Mouse (Mus musculus) embryo, embryonic 9.5 days (tissue): Measurements from ENCODE around the gene Mcm2.

ENCODE experiments used
- DNase-seq: peaks from one replicate; pipeline ENCODE4 v3.0.0-alpha.2; 2017; ENCODE audit errors: extremely low spot score

Gene Mcm2

DNA sequence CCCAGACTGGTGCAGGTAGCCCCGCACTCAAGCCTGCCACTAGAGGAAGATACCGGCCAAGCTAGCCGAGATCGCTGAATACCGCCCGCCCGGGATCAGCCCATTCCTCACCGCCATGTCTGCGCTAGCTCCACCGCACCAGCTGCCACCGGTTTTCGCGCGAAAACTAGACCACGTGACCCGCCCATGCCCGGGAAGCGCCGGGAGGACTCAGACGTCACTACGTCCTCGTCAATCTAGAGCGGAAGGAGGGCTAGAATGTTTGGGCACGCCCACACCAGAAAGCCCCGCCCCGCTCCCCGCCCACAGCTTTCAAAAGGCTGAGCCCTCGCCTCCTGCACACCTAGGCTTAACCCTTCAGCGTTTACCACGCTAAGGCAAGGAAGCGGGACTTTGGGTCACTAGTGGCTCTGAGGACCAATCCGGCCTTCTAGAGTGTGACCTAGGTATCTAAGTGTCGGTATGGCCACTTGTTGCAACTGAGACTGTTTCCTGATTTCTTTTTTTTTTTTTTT, at the start of gene Mcm2:
Gene Mcm2 (minus strand): TSS at position 247 of the 515 bp plus-strand sequence.
- peak; percentile 98 for DNase-seq

DNA sequence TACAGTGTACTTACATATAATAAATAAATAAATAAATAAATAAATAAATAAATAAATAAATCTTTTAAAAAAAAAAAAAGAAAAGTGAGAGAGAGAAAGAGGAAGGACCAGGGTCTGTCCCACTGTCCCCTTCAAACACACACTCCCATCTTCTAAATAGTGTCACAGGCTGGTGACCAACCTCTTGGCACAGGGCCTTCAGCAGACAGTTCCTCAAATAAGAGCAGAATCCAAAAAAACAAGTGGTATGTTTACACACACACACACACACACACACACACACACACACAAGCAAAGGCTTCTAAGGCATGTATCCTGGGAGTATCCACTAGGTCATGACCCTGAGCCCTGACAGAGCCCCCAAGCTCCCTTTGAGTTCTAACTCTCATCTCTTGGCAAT, 49.2 kb upstream of the Mcm2 start:
- no peak for DNase-seq

- DNase-seq: no peak
These were observed 47.9 kb upstream of the Mcm2 start for GRCm38 (mm10) chr6:88946442-88946841.

- no peak for DNase-seq
These were observed 45.1 kb upstream of the Mcm2 start for GRCm38 (mm10) chr6:88943666-88944065.

DNA sequence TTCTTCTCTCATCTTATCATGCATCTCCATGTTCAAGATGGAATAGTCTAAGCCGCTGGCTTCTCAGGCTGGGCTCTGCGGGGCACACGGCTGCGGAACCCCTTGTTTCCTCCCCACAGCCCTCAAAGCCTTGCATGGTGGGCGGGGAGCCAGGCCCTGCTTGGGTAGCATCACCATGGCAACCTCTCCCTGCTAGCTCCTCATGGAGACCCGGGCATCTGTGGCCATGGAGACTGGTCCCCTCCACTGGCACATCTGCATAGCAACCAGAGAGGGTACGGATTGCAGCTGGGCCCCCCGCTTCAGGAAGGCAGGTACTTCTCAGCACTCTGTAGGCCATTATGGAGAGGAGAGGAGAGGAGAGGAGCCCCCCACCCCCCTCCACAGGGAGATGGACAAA, 44.0 kb upstream of the Mcm2 start:
- DNase-seq: peak; percentile 61

- no peak for DNase-seq
These were observed 43.0 kb upstream of the Mcm2 start for GRCm38 (mm10) chr6:88941628-88942027.

DNA sequence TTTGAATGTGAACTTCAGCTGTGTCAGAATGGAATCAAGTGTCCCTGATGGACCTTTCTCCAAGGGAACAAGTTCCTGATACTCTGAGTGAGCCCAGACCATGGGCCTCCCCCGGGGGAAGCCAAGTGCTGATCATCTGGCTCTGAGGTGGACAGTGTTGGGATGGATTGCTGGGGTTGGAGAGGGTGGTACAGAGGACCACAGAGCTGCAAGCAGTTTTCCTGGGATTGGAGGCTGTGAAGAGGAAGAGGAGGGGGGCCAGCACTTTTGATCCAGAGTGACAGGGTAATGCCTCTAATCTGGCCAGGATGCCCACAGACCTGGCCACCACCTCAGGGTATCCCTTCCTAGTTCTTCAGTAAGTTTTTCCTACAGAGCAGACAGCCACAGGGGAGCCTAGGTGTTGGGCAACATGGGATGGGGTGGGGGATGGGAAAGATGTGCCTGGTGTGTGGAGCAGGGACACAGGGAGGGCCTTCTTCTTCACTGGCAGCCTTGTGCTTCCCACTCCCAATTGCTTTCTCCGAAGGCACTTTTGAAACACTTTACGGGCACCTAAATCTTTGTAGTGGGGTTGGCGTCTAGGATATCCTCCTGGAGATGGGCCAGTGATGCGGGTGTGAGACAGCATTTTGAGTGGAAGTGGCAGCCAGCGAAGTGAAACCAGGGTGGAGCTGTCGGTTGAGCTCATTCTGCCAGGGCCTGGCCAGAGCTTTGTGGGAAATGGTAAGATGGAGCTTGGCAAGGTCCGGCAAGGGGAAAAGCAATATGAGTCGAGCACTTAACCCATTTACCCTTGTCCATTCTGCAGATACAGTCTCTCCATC, 41.7 kb upstream of the Mcm2 start:
- DNase-seq: no peak

DNA sequence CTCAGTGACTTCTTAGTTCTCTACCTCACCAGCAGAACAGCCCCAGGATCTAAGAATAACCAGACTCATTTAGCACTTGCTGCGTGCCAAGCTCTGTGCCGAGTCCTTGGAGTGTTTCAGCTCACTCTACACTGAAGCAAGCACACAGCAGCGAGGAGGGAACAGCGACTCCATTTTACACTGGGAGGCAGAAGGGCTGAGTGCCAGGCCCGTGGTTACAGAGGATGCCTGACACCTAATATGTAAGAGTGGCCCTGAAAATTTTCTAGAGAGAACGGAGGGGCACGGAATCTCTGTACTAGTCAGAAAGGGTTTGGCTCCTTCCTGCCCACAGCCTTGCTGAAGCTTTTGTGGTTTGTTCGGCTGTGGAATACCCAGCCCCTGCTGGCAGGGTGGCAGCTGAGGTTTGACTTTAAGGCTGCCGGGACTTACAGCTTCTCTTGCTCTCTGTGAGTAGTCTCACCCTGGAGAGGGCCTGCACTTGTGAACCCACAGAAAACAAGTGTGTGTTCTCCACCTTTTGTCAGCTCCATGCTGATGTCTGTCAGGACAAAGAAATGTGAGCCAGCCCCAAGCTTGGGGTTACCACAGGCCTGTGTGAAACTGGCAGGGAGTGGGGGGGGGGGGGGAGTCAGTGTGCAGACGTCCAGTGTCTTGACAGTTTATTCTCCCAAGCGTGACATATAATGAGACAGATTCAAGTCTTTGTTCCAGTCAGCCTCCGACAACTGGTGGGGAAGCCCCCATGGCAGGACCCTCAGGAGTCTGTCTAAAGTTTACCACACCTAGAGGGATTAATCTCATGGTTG, 40.9 kb upstream of the Mcm2 start:
- DNase-seq: no peak

GRCm38 (mm10) chr6:88938664-88939055, 40.1 kb upstream of the Mcm2 start:
- no peak for DNase-seq

- peak; percentile 58 for DNase-seq
These were observed 39.5 kb upstream of the Mcm2 start for GRCm38 (mm10) chr6:88937971-88938663.

DNA sequence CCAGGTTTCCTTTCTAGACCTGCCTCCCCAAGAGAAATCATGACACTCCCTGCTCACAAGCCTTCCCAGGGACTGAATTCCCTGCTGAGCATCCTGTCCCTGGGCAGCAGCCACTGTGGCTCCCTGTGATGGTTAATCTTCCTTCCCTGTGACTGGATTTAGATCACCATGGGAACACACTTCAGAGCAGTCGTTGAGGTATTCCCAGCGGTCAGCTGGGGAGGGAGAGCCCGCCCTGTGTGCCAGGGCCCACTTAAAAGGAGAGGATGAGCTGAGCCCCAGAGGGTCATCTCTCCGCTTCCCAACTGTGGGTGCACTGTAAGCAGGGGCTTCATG, 38.6 kb upstream of the Mcm2 start:
- DNase-seq: no peak

DNA sequence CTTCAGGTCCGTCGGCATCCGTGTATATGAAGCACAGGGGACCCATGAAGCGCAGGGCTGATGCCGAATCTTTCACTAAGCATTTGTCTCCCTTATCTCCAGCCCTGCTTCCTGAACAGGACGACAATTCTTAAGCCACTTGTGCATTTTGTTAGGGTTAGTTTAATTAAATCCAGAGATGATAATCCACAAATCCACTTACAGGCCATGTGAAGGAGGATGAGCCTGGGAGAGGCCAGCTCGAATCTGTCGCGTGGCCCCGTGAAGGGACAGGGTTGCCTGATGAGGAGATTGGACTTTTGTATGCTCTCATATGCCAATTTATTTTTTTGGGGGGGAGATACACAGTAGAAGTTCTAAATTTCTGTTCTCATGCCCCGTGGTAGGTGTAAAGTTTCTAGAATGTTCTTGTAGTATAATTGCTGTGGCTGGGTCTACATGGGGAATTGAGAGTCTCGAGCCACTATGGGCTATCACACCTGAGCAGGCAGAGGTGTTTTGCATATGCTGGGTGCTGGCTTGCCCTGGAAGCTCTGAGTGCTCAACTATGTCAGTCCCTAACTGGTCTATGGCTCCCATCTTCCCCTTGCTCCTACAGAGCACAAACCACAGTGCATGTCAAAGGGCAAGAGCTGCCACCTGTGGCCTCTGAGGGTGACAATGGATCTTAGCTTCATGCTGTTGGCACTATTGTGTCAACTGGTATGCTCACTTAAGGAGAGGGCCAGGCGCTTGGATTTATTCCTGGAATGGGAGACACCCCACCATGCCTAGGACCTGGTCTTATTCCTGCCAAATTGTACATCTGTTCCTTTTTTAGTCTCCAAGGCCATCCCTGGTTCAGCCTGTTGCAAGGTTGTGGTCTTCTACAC, 38.0 kb upstream of the Mcm2 start:
- DNase-seq: no peak

GRCm38 (mm10) chr6:88935735-88936276, 37.2 kb upstream of the Mcm2 start:
- DNase-seq: peak; percentile 58

DNA sequence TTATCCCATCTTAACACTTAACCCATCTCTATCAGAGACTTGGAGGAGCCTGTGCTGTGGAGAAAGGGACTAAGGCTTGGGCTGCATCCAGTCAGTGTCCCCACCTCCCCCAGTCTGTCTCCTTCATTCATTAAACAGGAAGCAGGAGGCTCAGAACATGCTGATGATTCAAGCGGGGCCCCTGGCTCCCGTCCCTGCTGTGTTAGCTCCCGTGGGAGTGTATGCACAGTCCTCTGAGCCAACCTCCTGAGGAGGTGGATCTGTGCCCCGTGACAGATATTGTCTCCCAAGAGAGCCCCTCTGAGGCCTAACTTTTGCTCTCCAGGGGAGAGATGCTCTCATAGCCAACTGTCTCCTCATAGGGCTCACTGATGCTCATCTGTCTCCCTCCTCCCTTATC, 36.2 kb upstream of the Mcm2 start:
- no peak for DNase-seq

DNA sequence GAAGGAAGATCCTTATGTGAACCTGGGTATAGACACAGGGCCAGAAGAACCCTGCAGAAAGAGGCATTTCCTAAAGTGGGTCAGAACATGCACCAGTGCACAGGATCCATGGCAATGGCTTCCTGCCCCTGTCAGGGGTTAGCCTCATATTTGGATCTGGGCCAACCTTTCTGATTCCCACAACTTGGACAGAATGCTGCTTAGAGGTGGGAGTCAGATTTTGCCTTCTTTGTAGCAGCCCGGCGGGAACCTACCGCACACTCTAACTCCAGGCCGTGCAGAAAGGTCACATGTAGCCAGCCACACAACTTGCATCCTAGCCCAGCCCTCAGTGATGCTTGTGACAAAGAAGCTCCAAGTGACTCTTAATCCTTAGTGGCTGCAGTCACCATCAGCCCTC, 35.6 kb upstream of the Mcm2 start:
- DNase-seq: no peak

DNA sequence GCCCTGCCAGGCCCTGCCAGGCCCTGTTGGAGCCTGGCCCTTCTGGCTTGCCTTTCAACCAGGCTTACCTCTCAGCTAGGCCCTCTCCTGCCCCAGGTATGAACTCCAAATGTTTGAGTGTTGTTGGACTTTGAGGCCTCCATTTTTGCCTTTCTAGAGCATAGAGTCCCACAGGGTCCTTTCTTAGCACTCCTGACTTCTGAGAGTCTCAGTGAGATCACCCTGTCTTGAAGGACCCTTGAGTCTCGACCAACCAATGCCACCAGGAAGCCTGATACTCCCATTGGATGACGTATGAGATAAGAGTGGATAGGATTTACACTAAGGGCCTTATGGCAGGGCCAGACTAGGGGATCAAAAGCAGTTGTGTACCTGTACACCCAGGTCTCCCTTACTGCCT, 32.9 kb upstream of the Mcm2 start:
- DNase-seq: no peak

GRCm38 (mm10) chr6:88930049-88930448, 31.5 kb upstream of the Mcm2 start:
- DNase-seq: no peak

DNA sequence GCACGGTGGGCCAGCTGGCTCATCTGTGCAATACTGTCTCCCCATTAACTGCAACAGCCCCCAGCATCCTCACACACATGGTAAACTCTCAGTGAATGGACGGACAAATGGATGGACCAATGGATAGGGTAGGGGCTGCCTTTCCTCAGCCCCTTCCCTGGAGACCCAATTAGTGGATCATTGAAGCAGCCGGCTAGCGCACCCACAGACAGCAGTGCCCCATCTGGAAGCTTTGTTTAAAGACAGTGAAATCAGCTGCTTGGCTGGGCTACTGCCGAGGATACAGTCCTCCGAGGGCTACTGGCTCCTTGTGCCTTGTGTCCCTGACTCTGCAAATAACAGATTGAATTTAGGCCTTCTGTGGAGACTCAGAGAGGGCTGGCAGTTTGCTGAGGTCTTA, 30.9 kb upstream of the Mcm2 start:
- DNase-seq: no peak

DNA sequence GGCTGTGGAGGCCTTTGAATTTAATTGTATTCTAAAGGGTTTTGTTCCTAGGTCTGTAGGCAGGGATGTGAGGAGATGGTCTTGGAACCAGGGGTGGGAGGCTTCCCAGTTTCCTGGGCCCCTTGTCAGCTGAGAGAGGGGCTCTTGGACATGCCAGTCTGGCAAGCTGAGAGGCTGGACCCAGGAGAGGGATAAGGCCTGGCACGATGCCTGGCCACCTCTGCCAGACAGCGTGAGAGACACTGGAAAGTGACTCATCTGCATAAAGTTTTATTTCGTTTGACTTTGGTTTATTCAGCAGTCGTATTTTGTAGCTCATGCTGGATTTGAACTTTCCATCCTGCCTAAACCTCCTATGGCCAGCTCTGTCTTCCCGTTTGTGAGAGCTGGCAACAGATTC, 30.0 kb upstream of the Mcm2 start:
- DNase-seq: no peak

- DNase-seq: no peak
These were observed 29.4 kb upstream of the Mcm2 start for GRCm38 (mm10) chr6:88928026-88928425.

DNA sequence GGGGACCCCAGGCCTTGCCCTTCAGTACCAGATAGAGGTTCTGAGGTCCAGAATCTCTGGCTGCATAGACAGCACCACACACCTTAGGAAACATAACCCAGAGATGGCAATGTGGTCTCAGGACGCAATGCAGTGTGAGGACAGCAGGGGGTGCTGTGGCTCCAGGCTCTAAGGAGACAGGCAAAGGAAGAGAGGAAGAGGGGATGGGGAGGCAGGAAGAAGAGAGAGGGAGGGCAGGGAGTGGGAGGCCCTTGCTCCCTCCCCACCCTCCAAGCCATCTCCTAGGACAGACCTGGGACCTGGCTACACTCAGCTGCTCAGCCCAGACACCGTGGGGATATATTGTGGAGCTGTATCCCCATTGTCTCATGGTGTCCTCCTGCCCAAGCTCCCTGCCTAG, 29.0 kb upstream of the Mcm2 start:
- peak; percentile 82 for DNase-seq
